Mouse (Mus musculus) brain, adult 10 weeks (tissue): ENCODE results near the gene Ctbp1. TPM values are rescaled to one million over a fixed set of nuclear protein-coding genes. Genes with fewer than 3 reads are reported as not detected.

Source experiments
- polyA plus RNA-seq: library from polyadenylated mRNA; stranded (reverse); fragments of 350-450 nt; fragmentation: Illumina TruSeq; extraction: RNeasy Lipid Tissue Mini Kit (QIAGEN cat#74804); gene quantifications from one replicate; pipeline ENCODE4 v1.2.3, GENCODE M21; 2015; ENCODE audit warnings: low read depth, low replicate concordance

Gene Ctbp1
- 212 TPM for polyA plus RNA-seq

DNA sequence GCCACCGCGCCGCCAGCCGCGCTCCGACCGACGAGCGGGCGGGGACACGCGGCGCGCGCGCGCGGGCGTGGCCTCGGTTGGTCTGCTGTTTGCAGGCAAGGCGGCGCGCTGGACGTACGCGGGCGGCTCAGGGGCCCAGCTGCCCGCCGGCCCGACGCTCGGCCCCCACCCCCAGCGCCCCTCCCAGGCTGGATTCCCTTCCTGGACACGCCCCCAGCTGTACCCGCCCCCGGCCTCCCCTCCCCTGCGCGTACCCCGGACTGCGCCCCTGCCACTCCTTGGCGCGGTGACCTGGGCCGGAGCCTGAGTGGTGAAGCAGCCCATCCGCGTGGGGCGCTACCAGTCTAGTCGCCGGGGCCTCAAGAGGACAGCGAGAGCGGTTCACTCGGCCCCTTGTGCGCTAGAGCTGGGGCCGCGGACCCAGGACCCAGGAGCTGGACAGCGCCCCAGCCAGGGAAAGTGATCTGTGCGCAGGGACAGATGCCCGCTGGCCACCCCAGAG, at the start of gene Ctbp1:
Gene Ctbp1, minus strand, starts transcription at position 42 of the 502 bp plus-strand sequence.

DNA sequence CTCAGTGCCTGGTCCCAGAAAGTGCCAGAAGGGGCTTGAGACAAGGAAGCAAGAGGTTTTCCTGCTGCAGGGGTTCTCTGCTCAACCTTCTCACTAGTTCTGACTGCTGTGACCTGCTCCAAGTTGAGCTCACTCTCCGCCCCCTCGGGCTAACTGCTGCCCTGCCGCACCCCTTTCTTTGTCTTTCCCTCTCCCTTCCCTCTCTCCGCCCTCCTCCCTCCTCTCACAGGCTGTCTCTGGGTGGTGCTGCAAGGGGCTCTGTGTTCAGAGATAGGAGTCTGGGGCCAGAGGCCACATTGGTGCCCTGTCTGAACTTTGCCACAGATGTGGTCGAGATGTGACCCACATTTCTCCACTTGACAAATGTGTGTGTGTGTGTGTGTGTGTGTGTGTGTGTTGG, 56.7 kb downstream of the Ctbp1 start, which contains the start of gene Spon2:
Gene Spon2, minus strand, starts transcription at position 375 of the 400 bp plus-strand sequence.

Other genes starting within 250 kb of the Ctbp1 start
- gene Slc5a1, start 170.8 kb downstream of the Ctbp1 start, polyA plus RNA-seq = 0.16 TPM
- 0.74 TPM for gene Spon2, start 56.5 kb downstream of the Ctbp1 start, polyA plus RNA-seq
- 101 TPM for gene Maea, start 60.5 kb upstream of the Ctbp1 start, polyA plus RNA-seq
- gene Uvssa, start 103.6 kb upstream of the Ctbp1 start, polyA plus RNA-seq = 4.1 TPM
- gene Nkx1-1, start 159.0 kb upstream of the Ctbp1 start, polyA plus RNA-seq = not detected